Mouse (Mus musculus) frontal cortex, postnatal 10 days (tissue): ENCODE data around the gene Rnd1.

Source experiments
- DNase-seq, 2 experiments: peaks; one replicate each; pipeline ENCODE4 v3.0.0; 2022; ENCODE audit warnings: low spot score in 2 of 2, mixed read lengths in 1 of 2

Gene Rnd1

DNA sequence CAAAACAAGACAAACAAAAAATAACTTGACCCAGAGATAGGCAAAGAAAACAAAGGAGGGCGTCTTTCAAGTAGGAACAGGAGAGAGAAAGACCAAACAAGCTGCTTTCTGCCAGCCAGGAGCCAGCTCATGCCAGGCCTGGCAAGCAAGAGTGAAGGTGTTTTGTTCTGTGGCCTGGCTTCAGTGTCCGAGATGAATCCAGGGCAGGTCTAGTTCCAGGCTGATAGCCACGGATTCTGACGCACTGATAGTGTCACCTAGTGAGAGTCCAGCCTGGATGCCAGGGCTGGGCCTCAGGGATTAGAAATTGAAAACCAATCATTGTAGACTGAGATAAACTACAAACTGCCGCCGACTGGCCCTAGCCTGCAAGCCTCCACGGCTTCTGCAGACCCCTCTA lies 716 bp upstream of the Rnd1 start:
- no peak for DNase-seq

DNA sequence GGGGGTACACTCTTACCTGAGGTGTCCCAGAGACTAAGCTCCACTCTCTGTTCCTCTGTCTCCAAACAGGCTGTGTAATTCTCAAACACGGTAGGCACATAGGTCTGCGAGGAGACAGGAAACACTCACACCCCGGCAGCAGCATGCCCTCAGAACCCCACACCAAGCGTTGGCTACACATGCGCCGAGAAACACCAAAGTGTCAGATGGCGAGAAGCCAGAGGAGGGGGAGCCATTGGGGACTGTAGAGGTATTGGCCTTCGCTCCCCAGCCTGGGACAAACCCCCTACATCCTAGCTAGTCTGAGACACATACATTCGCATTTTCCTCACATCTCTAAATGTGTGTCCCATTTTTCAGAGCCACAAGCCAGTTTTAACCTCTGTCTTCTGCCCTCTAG lies 790 bp downstream of the Rnd1 start:
- DNase-seq: no peak

DNA sequence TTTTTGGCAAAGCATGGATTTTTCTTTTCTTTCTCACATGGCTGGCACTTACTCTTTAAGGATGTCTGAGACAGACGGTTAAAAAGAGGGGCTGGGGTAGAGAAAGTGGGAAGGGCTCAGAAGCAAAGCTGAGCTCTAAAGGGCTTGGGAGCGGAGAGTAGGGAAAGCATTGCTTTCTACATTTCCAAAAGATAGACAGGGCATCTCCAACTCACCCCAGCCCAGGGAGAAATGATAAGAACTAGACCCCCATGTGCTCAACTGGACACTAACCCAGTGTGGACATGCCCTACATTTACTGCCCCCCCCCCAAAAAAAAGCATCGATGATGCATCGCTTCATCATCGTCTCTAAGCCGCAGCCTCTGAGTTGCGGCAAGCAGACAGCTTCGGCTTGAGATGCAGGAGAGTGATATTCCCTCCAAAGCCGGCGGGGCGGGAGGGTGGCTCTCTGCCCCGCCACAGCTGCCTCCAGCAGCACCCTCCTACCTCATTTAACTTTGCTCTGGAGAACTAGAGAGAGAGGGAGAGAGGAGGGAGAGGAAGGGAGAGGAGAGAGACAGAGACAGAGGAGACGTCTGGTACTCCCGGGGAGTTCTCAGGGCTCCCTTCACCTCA lies 1.5 kb downstream of the Rnd1 start:
- DNase-seq: no peak

DNA sequence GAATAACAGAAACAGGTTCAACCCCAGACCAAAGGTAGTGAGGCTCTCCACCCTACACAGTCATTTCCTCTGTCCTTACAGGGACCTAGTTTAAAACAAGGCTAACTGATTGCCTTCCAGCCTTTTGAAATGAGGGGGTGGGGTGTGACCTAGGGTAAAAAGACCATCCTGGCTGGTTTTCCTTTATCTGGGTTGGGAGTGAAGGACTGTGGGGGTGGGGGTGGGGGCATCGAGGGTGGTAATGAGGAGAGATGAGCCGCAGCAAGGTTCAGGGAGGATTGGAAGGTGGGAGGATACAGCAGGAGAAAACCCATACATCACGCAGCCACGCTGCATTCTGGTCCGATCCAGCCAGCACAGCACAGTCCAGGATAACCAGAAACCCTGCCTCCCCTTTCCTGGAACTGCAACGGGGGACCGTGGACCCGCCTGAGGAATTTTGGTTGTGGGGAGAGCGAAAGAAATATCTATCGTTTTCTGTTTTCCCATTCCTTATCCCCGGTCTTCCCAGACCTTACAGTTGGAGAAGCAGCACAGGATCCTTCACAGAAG lies 2.2 kb downstream of the Rnd1 start:
- no peak for DNase-seq

DNA sequence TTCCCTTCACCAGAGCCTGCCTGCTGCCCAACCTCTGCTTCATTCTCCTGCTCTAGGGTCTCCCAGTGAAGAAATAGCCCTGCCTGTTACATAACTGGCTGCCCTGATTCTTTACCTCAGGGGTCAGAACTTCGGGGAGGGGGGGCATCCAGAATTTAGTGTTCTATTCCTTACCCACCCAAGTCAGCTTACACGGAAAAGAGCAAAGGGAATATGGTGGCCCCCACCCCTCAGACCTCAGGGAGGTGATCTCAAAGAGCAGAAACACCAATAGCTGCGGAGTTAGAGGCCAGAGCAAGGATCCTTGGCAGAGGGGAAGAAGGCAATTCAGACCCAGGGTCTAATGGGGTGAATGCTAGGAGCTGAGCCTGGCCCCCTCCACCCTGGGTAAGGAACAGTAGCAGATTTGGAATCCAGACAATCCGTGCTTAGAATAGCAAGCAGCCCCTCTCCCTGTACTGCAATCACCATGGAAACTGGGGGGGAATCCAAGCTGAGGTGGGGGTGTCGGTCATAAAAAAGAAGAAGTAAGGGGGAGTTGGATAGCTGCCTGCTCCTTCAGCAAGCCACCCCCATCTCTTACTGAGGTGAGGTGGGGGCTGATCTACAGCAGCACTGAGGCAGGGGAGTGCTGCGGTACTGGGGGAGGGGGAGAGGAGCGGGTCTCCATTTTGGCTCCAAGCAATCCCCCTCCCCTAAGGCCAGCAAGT lies 2.8 kb downstream of the Rnd1 start:
- DNase-seq: peak; percentile 53 to 67

DNA sequence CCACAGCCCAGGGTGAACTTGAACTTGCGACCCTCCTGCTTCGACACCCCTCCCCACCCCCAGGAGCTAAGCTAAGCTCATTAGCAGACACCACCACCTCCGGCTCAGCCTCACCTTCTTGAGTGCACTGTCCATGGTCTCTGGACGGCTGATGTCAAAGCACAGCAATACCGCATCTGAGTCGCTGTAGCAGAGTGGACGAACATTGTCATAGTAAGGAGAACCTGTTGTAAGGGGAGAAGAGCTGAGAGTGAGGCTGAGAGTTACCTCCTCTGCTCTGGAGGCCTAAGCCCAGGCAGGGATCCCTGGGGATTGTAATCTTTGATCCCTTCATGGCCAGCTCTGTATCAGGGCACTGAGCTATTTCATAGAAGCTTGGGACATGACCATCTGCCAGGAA lies 3.5 kb downstream of the Rnd1 start:
- DNase-seq: no peak

DNA sequence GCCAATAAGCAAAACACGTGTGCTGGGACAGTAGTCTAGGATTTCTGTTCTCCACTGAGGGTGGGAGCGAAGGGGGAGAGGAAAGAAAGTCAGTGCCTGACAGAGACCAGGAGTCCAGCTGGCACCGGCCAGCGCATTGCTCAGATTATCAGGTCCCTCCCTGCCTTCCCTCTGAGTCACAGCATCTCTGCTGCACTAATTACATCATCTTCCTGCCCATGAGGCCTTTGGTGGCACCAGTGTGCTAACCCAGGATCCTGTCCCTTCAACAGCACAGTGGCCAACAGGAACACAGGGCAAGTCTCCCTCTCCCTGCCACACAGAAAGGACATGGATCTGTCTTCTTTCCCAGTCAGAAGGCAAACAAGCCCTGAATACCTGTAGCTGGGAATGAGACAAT lies 4.7 kb downstream of the Rnd1 start:
- no peak for DNase-seq

DNA sequence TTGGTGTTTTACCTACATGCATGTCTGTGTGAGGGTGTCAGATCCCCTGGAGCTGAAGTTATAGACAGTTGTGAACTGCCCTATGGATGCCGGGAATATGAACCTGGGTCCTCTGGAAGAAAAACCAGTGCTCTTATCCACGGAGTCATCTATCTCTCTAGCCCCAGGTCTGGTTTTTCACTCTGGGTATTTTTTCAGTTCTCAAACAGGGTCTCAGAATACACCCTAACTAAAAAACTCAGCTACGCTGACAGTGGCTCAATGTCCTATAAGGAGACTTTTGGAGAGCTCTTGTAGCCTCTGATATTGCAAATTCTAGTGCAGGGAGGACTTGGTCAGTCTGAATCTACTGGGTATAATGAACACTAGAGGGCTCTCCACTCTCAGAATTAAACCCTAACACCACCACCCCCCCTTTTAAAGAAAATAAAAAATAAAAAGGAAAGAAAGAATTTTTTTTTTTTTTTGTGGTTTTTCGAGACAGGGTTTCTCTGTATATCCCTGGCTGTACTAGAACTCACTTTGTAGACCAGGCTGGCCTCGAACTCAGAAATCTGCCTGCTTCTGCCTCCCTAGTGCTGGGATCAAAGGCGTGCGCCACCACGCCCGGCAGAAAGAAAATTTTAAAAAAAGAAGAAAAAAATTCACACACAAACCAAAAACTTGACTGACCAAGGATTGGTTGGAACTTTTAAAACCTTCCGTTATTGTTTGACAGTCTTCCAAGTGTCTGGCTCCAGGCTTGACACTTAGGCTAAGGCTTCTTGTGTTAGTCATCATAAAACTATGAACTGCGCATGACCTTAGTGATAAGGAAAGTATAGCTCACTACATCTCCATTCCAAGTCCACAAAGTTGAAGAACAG lies 13.0 kb downstream of the Rnd1 start:
- DNase-seq: no peak

DNA sequence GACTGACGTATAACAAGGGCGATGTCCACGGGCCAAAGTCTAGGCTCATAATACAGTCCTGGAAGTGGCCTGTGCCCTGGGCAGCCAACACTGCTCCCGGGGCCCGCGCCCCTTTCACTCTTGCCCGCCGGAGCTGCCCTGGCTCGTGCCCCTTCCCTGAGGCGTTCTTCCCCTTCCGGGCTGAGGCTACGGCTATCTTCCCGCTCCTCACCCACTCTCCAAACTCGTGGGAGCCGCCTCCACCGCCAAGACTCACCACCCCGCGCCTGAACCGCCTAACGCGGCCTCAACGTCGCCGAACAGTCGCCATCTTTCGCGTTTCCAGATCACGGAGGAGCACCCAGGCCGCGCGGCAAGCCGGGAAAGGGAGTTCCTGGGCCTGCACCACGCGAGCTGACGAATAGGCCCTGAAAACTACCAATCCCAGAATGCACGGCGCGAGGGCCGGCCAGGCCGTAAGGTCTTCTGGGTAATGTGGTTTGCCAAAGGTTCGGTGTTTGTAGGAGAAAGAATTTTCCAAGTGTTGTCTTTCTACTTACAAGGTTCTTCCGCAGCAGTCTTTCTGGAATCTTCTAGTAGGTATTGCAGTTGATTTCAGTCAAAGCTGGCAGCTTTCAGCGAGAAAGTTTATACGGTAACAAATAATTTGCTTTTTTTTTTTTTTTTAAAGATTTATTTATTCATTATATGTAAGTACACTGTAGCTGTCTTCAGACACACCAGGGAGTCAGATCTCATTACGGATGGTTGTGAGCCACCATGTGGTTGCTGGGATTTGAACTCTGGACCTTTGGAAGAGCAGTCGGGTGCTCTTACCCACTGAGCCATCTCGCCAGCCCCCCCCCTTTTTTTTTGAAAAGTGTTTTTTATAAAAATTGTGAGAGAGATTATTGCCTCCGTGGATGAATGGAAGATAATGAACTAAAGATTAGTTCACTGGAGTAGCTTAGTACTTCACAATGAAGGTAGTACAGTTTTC lies 14.4 kb downstream of the Rnd1 start, which contains the start of gene Ddx23:
Gene Ddx23 (minus strand): TSS at position 328 of the 979 bp plus-strand sequence.
- peak; percentile 92 to 95 for DNase-seq

DNA sequence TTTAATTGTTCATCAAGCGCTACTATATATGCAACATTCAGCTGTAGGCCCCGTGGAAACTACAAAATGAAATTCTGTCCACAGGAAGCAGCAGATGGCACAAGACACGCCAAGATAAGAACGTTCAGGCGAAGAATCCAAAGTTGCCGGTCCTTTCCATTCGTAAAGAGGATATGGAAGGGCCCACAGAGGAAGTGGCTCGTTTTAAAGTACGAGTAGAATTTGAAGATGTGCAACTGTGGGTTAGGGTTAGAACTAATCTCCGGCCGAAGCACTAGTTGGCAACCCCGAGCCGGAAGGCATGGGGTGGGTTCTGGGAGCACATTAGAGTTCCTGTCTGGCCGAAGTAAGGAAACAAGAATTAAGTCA lies 15.1 kb downstream of the Rnd1 start:
- DNase-seq: no peak

DNA sequence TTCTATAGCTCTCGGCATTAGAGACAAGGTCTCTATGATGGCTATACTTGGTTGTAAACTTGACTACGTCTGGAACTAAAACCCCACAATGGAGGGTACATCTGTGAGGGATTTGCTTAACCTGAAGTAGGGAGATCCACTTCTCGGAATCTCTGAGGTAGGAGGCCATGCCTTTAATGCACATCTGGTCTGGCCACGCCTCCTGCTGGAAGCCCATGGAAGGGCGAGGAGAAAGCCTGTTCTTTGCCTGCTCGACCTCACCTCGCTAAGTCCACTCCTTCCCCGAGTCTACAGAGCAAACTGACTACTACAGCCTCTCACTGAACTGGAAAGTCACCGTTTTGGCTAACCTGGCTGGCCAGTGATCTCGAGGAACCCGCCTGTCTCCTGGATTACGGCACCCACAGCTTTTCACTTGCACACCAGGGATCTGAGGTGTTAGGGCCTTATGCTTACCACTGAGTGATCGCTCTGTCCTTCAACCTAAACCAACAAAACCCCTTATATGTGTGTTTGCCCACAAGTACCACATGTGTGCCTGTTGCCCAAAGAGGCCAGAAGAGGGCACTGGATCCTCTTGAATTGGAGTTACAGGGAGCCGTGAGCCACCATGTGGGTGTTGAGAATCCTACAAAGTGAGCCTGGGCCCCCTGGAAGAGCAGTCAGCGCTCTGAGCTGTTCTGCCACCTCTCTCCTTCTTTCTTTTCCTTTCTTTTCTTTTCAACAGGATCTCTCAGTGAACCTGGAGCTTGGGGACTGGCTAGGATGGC lies 20.1 kb downstream of the Rnd1 start:
- DNase-seq: no peak

DNA sequence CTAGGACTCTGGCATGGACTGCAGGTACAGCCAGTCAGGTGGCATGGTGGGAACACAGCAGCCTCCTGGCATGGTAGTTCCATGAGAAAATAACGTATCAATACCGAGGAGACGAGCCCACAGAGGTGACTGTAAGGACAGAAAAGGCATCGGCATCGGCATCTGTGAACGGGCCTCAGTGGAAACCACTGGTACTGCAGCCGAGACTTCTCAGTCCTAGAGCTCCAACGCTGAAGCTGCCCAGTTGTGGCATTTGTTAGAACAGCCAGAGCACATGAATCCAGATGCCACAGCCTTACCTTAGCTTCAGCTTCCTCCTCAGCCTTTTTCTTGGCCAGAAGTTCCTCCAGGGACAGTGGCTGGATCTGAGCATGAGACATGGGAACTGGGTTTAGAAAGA lies 25.1 kb downstream of the Rnd1 start:
- DNase-seq: no peak

DNA sequence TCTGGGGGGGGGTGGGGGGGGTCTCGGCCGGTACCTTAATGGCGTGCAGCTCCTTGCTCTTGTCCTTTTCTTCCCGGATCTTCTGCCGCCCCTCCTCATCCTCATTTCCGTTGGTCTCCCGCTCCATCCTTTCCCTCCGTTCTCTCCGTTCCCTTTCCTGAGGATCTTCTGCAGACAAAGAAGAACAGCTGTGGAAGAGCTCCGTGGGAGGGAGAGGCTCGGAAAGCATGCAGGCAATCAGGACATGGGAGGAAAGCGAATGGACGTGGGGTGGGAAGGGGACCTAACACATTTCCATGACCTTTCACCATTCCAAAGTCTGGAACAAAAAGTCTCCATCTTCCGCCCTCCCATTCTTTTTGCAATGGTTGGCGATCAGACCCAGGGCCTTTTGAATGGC lies 25.8 kb downstream of the Rnd1 start:
- no peak for DNase-seq

DNA sequence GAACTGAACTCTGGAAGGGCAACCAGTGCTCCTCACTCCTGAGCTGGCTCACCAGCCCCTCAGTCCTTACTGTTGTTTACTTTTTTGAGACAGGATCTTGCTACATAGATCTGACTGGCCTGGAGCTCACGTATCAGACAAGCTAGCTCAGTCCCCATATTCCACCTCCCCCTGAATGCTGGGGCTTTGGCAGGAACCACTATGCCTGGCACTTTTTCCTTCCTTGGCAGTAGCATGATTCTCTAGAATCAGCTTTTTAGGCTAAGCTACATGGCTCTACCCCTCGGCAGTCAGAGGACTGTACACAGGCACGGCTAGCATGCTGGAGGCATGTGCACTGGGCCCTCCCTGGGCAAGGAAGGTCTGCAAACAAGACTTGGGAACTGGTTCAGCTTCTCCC lies 29.2 kb downstream of the Rnd1 start:
- no peak for DNase-seq

DNA sequence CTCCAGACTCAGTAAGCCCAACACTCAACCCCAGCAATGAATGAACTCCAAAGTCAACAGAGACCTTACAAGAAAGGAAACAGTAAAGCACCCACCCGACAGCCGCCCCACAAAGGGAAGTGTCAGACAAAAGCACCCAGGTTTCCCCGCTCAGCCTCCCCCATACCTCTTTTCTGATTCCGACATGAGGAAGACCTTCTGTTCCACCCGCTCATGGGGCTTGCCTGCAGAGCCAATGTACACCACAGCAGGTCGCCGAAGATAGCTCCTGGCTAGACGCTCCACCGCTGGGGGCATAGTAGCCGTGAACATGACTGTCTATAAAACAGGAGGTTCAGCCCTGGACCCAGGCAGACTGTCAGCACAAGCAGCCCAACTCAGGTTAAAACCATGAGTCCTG lies 30.0 kb downstream of the Rnd1 start:
- no peak for DNase-seq

DNA sequence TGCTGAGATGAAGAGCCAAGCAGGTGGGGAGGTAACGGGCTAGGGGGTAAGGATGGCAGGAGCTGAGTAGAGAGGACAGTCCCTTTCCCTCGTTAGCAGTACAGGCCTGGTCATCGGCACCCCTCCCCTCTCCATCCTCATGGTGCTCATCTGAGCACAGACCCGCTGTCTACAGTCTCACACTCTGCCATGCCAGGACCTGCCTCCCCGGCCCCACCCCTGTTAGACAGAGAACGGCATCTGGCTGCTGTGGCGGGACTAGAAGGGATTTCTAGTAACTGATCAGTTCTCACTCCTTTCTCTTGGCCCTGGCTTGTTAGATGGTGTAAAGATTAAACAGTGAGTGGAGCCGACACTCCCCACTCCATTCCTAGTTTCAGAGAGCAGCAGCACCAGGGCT lies 30.5 kb downstream of the Rnd1 start:
- DNase-seq: no peak

DNA sequence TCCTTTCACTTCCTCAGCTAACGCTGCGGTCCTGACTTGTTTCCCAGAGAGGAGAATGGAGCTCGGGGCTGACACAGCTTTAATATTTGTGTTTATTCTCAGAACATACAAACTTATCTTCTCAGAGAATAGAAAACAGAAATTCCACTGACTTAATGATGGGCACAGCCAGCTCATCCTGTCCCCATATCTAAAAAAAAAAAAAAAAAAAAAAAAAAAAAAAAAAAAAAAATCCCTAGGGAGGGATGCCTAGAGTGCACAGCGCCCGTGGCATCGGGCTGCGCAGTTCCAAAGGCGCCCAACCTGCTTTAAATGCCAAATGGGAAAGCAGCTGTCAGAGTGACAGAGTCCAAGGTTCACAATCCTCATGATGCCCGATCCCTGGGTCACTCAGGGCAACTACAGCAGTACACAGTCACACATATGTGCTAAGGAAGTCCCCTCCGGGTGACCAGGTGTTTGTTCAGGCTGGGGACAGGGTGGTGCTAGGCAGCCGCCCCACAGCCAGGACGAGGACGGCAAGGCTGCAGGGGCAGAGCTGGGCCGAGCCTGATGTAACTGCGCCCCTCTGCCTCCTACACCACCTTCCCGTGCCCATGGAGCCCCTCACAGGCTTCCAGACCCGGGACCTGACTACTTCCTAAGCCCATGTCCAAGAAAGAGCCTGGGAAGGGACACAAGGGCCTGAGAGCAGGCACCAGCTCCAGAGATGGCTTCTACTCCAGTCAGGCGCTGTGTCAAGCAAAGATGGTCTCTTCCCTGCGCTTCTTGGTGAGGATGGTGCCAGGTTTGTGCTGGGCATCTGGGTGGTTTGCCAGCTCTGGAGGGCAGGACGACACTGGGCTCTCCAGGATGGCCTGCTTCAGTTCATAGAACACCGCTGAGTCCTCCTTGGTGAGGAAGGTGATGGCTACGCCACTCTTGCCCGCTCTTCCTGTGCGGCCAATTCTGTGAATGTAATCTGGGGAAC lies 31.9 kb downstream of the Rnd1 start:
- no peak for DNase-seq

DNA sequence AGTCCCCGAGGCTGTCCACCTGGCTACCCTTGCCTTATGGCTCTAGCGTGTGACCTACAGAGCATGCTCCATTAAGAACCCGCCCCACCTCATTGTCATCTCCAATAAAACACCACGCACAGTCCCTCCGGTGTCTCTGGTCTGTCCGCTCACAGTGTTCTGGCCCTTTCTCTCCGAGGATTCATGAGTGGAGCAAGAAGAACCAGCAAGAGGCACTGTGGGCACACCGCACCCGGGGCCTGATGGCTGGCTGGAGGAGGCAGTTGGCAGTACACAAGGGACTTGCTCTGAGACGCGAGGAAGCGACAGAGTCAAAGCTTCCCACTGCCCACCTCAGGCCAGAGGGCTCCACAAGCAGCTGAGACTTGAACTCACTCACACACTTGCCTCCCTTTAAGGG lies 32.9 kb downstream of the Rnd1 start:
- no peak for DNase-seq

DNA sequence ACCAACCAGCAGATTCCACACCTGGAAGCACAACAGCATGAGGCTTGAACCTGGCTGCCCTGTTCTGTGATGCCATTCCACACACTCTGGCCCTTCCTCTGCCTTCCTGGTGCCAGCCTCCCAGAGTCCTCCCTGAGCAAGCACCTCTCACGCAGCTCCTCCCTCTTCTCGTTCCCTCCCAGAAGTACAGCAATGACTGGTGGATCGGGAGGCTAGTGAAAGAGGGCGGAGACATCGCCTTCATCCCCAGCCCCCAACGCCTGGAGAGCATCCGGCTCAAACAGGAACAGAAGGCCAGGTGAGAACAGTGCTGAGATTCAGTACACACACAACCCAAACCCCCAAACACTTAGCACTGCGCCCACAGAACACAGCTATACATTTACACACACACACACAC lies 37.1 kb downstream of the Rnd1 start:
- DNase-seq: no peak
